Mouse (Mus musculus) MEL (cell line): Measurements from ENCODE around the gene Gm20388. TPM values are rescaled to one million over a fixed set of nuclear protein-coding genes. Genes with fewer than 3 reads are reported as not detected.

Experiments used
- DNase-seq: peaks from one replicate; pipeline ENCODE4 v3.0.0; 2011; ENCODE audit warnings: low read depth, low spot score
- H3K27ac ChIP-seq: 2 replicates; pipeline ENCODE4 v1.5.1; 2012; ENCODE audit warnings: low read depth, mild to moderate bottlenecking, control low read depth, low read length, moderate library complexity; ENCODE audit not compliant: control insufficient read depth
- H3K27me3 ChIP-seq, 2 experiments: fragments of 150-350 bp in 1 of 2; sonication (generic) in 1 of 2; 2 replicates each; pipeline ENCODE4 v1.6.1; 2012; ENCODE audit warnings: low read length in 2 of 2, mild to moderate bottlenecking in 2 of 2, improper control_type of control experiment in 1 of 2, moderate library complexity in 1 of 2; ENCODE audit not compliant: insufficient read depth in 2 of 2, control insufficient read depth in 1 of 2
- H3K36me3 ChIP-seq, 2 experiments: 2 replicates each; pipeline ENCODE4 v1.6.1; 2012 to 2014; ENCODE audit warnings: low read length in 2 of 2, improper control_type of control experiment in 1 of 2, inconsistent platforms in 1 of 2, mild to moderate bottlenecking in 1 of 2; ENCODE audit not compliant: insufficient read depth in 2 of 2, control insufficient read depth in 1 of 2
- H3K4me1 ChIP-seq, 2 experiments: fragments of 150-350 bp in 1 of 2; sonication (generic) in 1 of 2; 2 replicates each; pipeline ENCODE4 v1.6.1; 2012; ENCODE audit warnings: low read length in 2 of 2, improper control_type of control experiment in 1 of 2, mild to moderate bottlenecking in 1 of 2; ENCODE audit not compliant: insufficient read depth in 2 of 2, control insufficient read depth in 1 of 2
- H3K4me3 ChIP-seq, 2 experiments: fragments of 150-350 bp in 1 of 2; sonication (generic) in 1 of 2; 2 replicates each; pipeline ENCODE4 v1.5.1; 2012; ENCODE audit warnings: low read depth in 2 of 2, low read length in 2 of 2, mild to moderate bottlenecking in 2 of 2, moderate library complexity in 2 of 2, control low read depth in 1 of 2, improper control_type of control experiment in 1 of 2; ENCODE audit not compliant: control insufficient read depth in 1 of 2, insufficient read depth in 1 of 2
- H3K79me2 ChIP-seq: 2 replicates; pipeline ENCODE4 v1.6.1; 2012; ENCODE audit warnings: mild to moderate bottlenecking, low read length, moderate library complexity; ENCODE audit not compliant: control insufficient read depth, poor library complexity, insufficient read depth
- H3K9ac ChIP-seq: 2 replicates; pipeline ENCODE4 v1.6.1; 2012; ENCODE audit warnings: low read depth, mild to moderate bottlenecking, control low read depth, low read length, moderate library complexity; ENCODE audit not compliant: control insufficient read depth, poor library complexity, severe bottlenecking
- H3K9me3 ChIP-seq: fragments of 150-350 bp; sonication (generic); replicated peaks from 2 replicates; pipeline ENCODE4 v1.6.1; 2012; ENCODE audit warnings: mild to moderate bottlenecking, low read length, improper control_type of control experiment, moderate library complexity; ENCODE audit not compliant: insufficient read depth
- BHLHE40 ChIP-seq: IDR thresholded peaks from 2 replicates; pipeline ENCODE4 v1.6.1; 2012; ENCODE audit warnings: low read depth, mild to moderate bottlenecking, inconsistent platforms, low read length, improper control_type of control experiment, borderline replicate concordance
- CHD1 ChIP-seq: IDR thresholded peaks from 2 replicates; pipeline ENCODE4 v1.6.1; 2012; ENCODE audit warnings: low read depth, mild to moderate bottlenecking, inconsistent platforms, low read length, improper control_type of control experiment
- ELF1 ChIP-seq: IDR thresholded peaks from 2 replicates; pipeline ENCODE4 v1.6.1; 2014; ENCODE audit warnings: low read depth, mild to moderate bottlenecking, inconsistent platforms, low read length, improper control_type of control experiment, moderate library complexity
- GABPA ChIP-seq: IDR thresholded peaks from 2 replicates; pipeline ENCODE4 v1.6.1; 2012; ENCODE audit warnings: low read depth, mild to moderate bottlenecking, inconsistent platforms, low read length, improper control_type of control experiment, moderate library complexity
- GATA1 ChIP-seq: IDR thresholded peaks from 2 replicates; pipeline ENCODE4 v1.6.1; 2011; ENCODE audit warnings: low read depth, low read length, improper control_type of control experiment
- HCFC1 ChIP-seq: IDR thresholded peaks from 2 replicates; pipeline ENCODE4 v1.6.1; 2012; ENCODE audit warnings: low read depth, mild to moderate bottlenecking, inconsistent platforms, low read length, improper control_type of control experiment, moderate library complexity
- KAT2A ChIP-seq: conservative IDR thresholded peaks from 2 replicates; pipeline ENCODE4 v1.6.1; 2012; ENCODE audit warnings: low read depth, low read length, improper control_type of control experiment, inconsistent platforms
- MAFK ChIP-seq: IDR thresholded peaks from 2 replicates; pipeline ENCODE4 v1.6.1; 2011; ENCODE audit warnings: low read depth, mild to moderate bottlenecking, low read length, improper control_type of control experiment, borderline replicate concordance
- MAX ChIP-seq: IDR thresholded peaks from 2 replicates; pipeline ENCODE4 v1.6.1; 2011; ENCODE audit warnings: low read length, improper control_type of control experiment
- MAZ ChIP-seq: IDR thresholded peaks from 2 replicates; pipeline ENCODE4 v1.6.1; 2012; ENCODE audit warnings: low read depth, mild to moderate bottlenecking, inconsistent platforms, low read length, improper control_type of control experiment
- MEF2A ChIP-seq: IDR thresholded peaks from 2 replicates; pipeline ENCODE4 v1.6.1; 2014; ENCODE audit warnings: low read depth, mild to moderate bottlenecking, inconsistent platforms, low read length, improper control_type of control experiment; ENCODE audit not compliant: poor library complexity, insufficient replicate concordance, severe bottlenecking; ENCODE audit errors: extremely low read depth
- MYC ChIP-seq: IDR thresholded peaks from 2 replicates; pipeline ENCODE4 v1.6.1; 2011; ENCODE audit warnings: low read depth, mild to moderate bottlenecking, low read length, improper control_type of control experiment, moderate library complexity
- NRF1 ChIP-seq: IDR thresholded peaks from 2 replicates; pipeline ENCODE4 v1.6.1; 2014; ENCODE audit warnings: low read depth, mild to moderate bottlenecking, inconsistent platforms, low read length, improper control_type of control experiment, moderate library complexity; ENCODE audit not compliant: poor library complexity, insufficient read depth, severe bottlenecking
- POLR2AphosphoS5 ChIP-seq: IDR thresholded peaks from 2 replicates; pipeline ENCODE4 v1.6.1; 2012; ENCODE audit warnings: low read depth, borderline replicate concordance, mild to moderate bottlenecking, inconsistent platforms, low read length, moderate library complexity, mixed read lengths
- RAD21 ChIP-seq: IDR thresholded peaks from 2 replicates; pipeline ENCODE4 v1.6.1; 2011; ENCODE audit warnings: mild to moderate bottlenecking, low read depth, low read length, improper control_type of control experiment
- RCOR1 ChIP-seq: IDR thresholded peaks from 2 replicates; pipeline ENCODE4 v1.6.1; 2012; ENCODE audit warnings: low read depth, mild to moderate bottlenecking, inconsistent platforms, low read length, improper control_type of control experiment
- SIN3A ChIP-seq: IDR thresholded peaks from 2 replicates; pipeline ENCODE4 v1.6.1; 2012; ENCODE audit warnings: low read length, improper control_type of control experiment, inconsistent platforms
- SMC3 ChIP-seq: IDR thresholded peaks from 2 replicates; pipeline ENCODE4 v1.6.1; 2011; ENCODE audit warnings: low read depth, low read length, improper control_type of control experiment
- TCF12 ChIP-seq: IDR thresholded peaks from 2 replicates; pipeline ENCODE4 v1.6.1; 2014; ENCODE audit warnings: low read depth, mild to moderate bottlenecking, inconsistent platforms, low read length, improper control_type of control experiment, moderate library complexity
- UBTF ChIP-seq: IDR thresholded peaks from 2 replicates; pipeline ENCODE4 v1.6.1; 2012; ENCODE audit warnings: low read depth, mild to moderate bottlenecking, inconsistent platforms, low read length, improper control_type of control experiment, moderate library complexity, borderline replicate concordance; ENCODE audit not compliant: insufficient read depth
- USF1 ChIP-seq: IDR thresholded peaks from 2 replicates; pipeline ENCODE4 v1.6.1; 2014; ENCODE audit warnings: low read depth, mild to moderate bottlenecking, inconsistent platforms, low read length, improper control_type of control experiment, moderate library complexity
- USF2 ChIP-seq, 2 experiments: IDR thresholded peaks; 2 replicates each; pipeline ENCODE4 v1.6.1; 2011 to 2012; ENCODE audit warnings: improper control_type of control experiment in 2 of 2, low read length in 2 of 2, borderline replicate concordance in 1 of 2, inconsistent platforms in 1 of 2, low read depth in 1 of 2, mild to moderate bottlenecking in 1 of 2; ENCODE audit not compliant: insufficient read depth in 1 of 2
- ZC3H11A ChIP-seq: IDR thresholded peaks from 2 replicates; pipeline ENCODE4 v1.6.1; 2012; ENCODE audit warnings: low read depth, mild to moderate bottlenecking, inconsistent platforms, low read length, improper control_type of control experiment
- ZKSCAN1 ChIP-seq: IDR thresholded peaks from 2 replicates; pipeline ENCODE4 v1.6.1; 2012; ENCODE audit warnings: low read depth, mild to moderate bottlenecking, inconsistent platforms, low read length, improper control_type of control experiment, moderate library complexity
- ZMIZ1 ChIP-seq: IDR thresholded peaks from 2 replicates; pipeline ENCODE4 v1.6.1; 2012; ENCODE audit warnings: low read depth, mild to moderate bottlenecking, inconsistent platforms, low read length, improper control_type of control experiment, moderate library complexity
- ZNF384 ChIP-seq: IDR thresholded peaks from 2 replicates; pipeline ENCODE4 v1.6.1; 2012; ENCODE audit warnings: low read depth, mild to moderate bottlenecking, inconsistent platforms, low read length, improper control_type of control experiment
- polyA plus RNA-seq, 2 experiments: library from polyadenylated mRNA; stranded (reverse) in 1 of 2; unstranded in 1 of 2; fragments of >175 nt in 1 of 2; fragments of >200 nt in 1 of 2; gene quantifications; 2 replicates each; pipeline versions ENCODE4 v1.2.1 to v1.2.4; 2012; ENCODE audit warnings: low replicate concordance in 2 of 2, low read depth in 1 of 2; ENCODE audit not compliant: insufficient read length in 2 of 2, insufficient read depth in 1 of 2, missing spikeins in 1 of 2
- total RNA-seq: library from RNA; depleted of rRNA; stranded (reverse); fragments of 300-350 nt; gene quantifications from 2 replicates; pipeline ENCODE4 v1.2.3, GENCODE M21; 2012

Gene Gm20388
- total and polyA plus RNA-seq, 3 experiments, result 11.1 to 17.8 TPM; not detected in 1

DNA sequence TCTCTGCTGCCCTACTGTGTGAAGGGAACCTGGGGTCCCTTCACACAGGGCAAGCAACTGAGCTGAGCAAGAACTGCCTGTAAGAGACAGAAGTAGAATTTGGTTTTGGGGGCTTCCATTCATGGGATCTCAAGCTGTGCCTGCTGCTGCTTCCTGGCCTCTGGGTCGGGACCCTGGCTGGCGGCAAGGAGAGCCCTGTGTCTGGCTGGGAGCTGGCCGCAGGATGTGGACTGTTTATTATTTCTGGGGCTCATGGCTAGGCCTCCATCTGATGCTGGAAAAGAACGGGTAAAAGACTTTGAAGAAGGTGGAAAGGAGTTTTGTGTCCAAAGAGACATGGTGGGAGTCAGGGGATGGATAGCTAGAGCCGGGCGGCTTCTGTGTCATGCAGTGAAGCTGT is 969.3 kb downstream of the Gm20388 start (continued):
- TF ChIP-seq USF2 (IDR thresholded peaks at IDR 0.05; ENCODE audit: borderline replicate concordance in 1 of 2, insufficient read depth in 1 of 2, low read depth in 1 of 2, low read length in 2 of 2) (no peak), TCF12 (no peak), MAFK (no peak), ZC3H11A (no peak), GABPA (no peak)

DNA sequence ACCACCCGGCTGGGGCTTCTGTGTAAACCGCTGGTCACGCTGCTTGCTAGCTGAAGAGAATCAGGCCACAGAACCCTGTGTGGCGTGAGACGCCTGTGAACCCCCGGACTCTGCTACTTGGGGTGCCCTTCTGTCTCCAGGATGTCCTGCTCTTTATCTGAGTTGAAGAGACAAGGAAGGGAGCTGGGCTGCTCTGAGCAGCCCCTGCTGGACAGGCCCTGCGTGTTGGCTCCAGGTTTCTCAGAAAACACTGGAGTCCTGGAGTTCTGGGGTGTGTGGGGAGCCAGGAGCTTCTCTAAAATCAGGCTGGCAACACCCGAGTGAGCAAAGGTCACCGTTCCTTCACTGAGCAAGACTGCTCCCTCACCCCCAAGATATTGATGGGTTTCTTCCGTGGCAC is 971.0 kb downstream of the Gm20388 start:
- no peak for TF ChIP-seq USF1
- no peak for TF ChIP-seq TCF12
- no peak for TF ChIP-seq MAFK
- TF ChIP-seq UBTF, result no peak
- no peak for TF ChIP-seq NRF1
- TF ChIP-seq GATA1, result no peak
- TF ChIP-seq MAZ, result no peak
- no peak for TF ChIP-seq BHLHE40
- TF ChIP-seq ELF1, result no peak
- no peak for TF ChIP-seq ZMIZ1
- no peak for TF ChIP-seq ZC3H11A
- TF ChIP-seq CHD1, result no peak
- no peak for TF ChIP-seq SMC3
- no peak for TF ChIP-seq MAX
- no peak for TF ChIP-seq SIN3A
- Histone ChIP-seq H3K27me3 (no peaks in the 10 kb centered on the region), H3K4me3 (no peak overlapping the region), H3K9ac (no peak overlapping the region), H3K79me2 (no peaks in the 10 kb centered on the region), H3K27ac (no peak overlapping the region), H3K9me3 (no peaks in the 10 kb centered on the region), H3K4me1 (no peaks in the 10 kb centered on the region), H3K36me3 (no peaks in the 10 kb centered on the region)
- DNase-seq, result no peak

DNA sequence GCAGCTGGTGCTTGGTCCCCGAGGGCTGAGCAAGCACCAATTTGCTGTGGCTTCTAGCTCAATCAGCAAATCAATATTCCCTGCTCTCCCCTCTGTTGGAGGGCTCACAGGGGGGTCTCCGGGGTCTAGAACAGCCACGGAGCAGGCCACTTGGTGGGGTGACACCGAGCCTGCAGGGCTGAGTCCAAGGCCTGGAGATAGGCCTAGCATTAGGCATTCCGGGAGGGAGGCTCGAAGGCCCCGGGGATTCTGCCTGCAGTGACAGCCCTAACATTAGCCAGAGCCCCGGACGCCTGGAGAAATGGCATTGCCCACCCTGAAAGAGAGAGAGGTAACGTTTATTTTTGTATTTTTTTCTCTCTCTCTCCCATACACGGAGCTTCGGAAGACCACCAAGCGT is 972.0 kb downstream of the Gm20388 start:
- no peak overlapping the region for H3K4me3 ChIP-seq

More for the DNA sequence above, 972.0 kb downstream of the Gm20388 start:
- no peak overlapping the region for H3K27ac ChIP-seq
- DNase-seq, result no peak
- no peaks in the 10 kb centered on the region for H3K36me3 ChIP-seq
- no peaks in the 10 kb centered on the region for H3K79me2 ChIP-seq
- no peaks in the 10 kb centered on the region for H3K27me3 ChIP-seq
- TF ChIP-seq RAD21, result no peak
- TF ChIP-seq ZNF384, result no peak
- TF ChIP-seq RCOR1, result no peak
- no peak for TF ChIP-seq MEF2A
- no peak for TF ChIP-seq USF2 (IDR thresholded peaks at IDR 0.05; ENCODE audit: borderline replicate concordance in 1 of 2, insufficient read depth in 1 of 2, low read depth in 1 of 2, low read length in 2 of 2)
- no peak for TF ChIP-seq UBTF
- no peak for TF ChIP-seq POLR2AphosphoS5
- no peak for TF ChIP-seq ZKSCAN1
- TF ChIP-seq KAT2A, result no peak
- no peak for TF ChIP-seq ZMIZ1
- no peak for TF ChIP-seq HCFC1
- TF ChIP-seq MYC, result no peak
- no peak for TF ChIP-seq NRF1
- H3K4me1 ChIP-seq, result no peaks in the 10 kb centered on the region
- H3K9ac ChIP-seq, result no peak overlapping the region
- H3K9me3 ChIP-seq, result no peaks in the 10 kb centered on the region
